Mouse (Mus musculus) C2C12 (cell line): ENCODE data around the gene Bcam. TPM values are rescaled to one million over a fixed set of nuclear protein-coding genes. Genes with fewer than 3 reads are reported as not detected.
A peak's percentile ranks its signal among the peaks of the same experiment; 100 is the strongest.

ENCODE experiments used
- H3K27me3 ChIP-seq: one replicate; pipeline ENCODE4 v1.6.1; 2011; ENCODE audit not compliant: control insufficient read depth, insufficient read depth, insufficient read length
- H3K36me3 ChIP-seq: one replicate; pipeline ENCODE4 v1.6.1; 2011; ENCODE audit not compliant: control insufficient read depth, insufficient read depth
- H3K4me3 ChIP-seq: one replicate; pipeline ENCODE4 v1.5.1; 2011; ENCODE audit warnings: mild to moderate bottlenecking, control low read depth; ENCODE audit not compliant: poor library complexity, insufficient read depth, severe bottlenecking
- H3K79me2 ChIP-seq: one replicate; pipeline ENCODE4 v1.6.1; 2011; ENCODE audit not compliant: control insufficient read depth, insufficient read depth
- H3K79me3 ChIP-seq: one replicate; pipeline ENCODE4 v1.6.1; 2011; ENCODE audit warnings: low read depth, control low read depth
- H3ac ChIP-seq: one replicate; pipeline ENCODE3; 2011; ENCODE audit warnings: low read depth; ENCODE audit not compliant: control insufficient read depth, insufficient read length
- CEBPB ChIP-seq: IDR thresholded peaks from one replicate; pipeline ENCODE4 v1.6.1; 2011; ENCODE audit warnings: low read depth, mild to moderate bottlenecking, control low read depth, moderate library complexity
- CTCF ChIP-seq: IDR thresholded peaks from one replicate; pipeline ENCODE4 v1.5.1; 2011; ENCODE audit not compliant: control insufficient read depth, insufficient read depth, insufficient read length
- FOSL1 ChIP-seq: IDR thresholded peaks from one replicate; pipeline ENCODE4 v1.8.0; 2011; ENCODE audit warnings: mild to moderate bottlenecking, low read length; ENCODE audit not compliant: poor library complexity, insufficient read depth, severe bottlenecking
- MAX ChIP-seq: IDR thresholded peaks from one replicate; pipeline ENCODE4 v1.6.1; 2011; ENCODE audit warnings: mild to moderate bottlenecking, control low read depth
- MYOD1 ChIP-seq: IDR thresholded peaks from one replicate; pipeline ENCODE4 v1.6.1; 2011; ENCODE audit warnings: low read depth; ENCODE audit not compliant: control insufficient read depth, insufficient read length
- MYOG ChIP-seq: IDR thresholded peaks from one replicate; pipeline ENCODE4 v1.6.1; 2011; ENCODE audit not compliant: control insufficient read depth, insufficient read length; ENCODE audit errors: extremely low read depth
- USF1 ChIP-seq: IDR thresholded peaks from one replicate; pipeline ENCODE4 v1.6.1; 2011; ENCODE audit warnings: low read depth, mild to moderate bottlenecking, control low read depth, moderate library complexity
- polyA plus RNA-seq: library from polyadenylated mRNA; unstranded; fragments of >200 nt; fragmentation: generic; extraction: Trizol; gene quantifications from one replicate; pipeline ENCODE4 v1.2.1, GENCODE M21; 2012; ENCODE audit warnings: missing spikeins

Gene Bcam
- polyA plus RNA-seq, 1 experiment = 1.7 TPM

DNA sequence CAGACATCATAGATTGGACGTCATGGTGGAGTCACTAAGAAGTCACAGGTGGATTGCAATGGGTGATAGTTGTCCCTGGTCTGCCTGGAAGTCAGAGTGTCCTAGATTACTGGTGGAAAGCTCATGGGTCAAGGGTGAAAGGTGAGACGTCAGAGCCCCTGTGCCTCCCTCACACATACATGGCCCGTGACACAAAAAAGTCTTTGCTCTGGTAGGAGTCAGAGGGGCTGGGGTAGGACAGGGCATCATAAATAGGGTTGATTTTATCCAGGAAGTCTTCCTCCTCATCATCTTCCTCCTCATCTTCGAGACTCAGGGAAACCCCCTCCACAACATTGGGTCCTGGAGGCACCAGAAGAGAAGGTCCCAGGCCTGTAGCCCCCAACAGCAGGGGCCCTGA, 53.5 kb downstream of the Bcam start:
- TF ChIP-seq CTCF (no peak), CEBPB (no peak), USF1 (no peak), FOSL1 (no peak), MYOD1 (no peak), MYOG (no peak), MAX (no peak)
- Histone ChIP-seq H3K79me3 (peaks cover 21% of the 10 kb centered on the region), H3ac (no peak overlapping the region), H3K79me2 (peaks cover 28% of the 10 kb centered on the region), H3K36me3 (peaks cover 13% of the 10 kb centered on the region), H3K4me3 (no peak overlapping the region), H3K27me3 (no peaks in the 10 kb centered on the region)

GRCm38 (mm10) chr7:19716822-19717221, 54.0 kb downstream of the Bcam start:
- Histone ChIP-seq H3K27me3 (no peaks in the 10 kb centered on the region), H3K79me2 (peaks cover 33% of the 10 kb centered on the region), H3ac (peak overlapping the region; percentile 52), H3K36me3 (peaks cover 18% of the 10 kb centered on the region), H3K4me3 (no peak overlapping the region), H3K79me3 (peaks cover 25% of the 10 kb centered on the region)
- TF ChIP-seq USF1 = no peak
- no peak for TF ChIP-seq FOSL1
- TF ChIP-seq MYOG = no peak
- TF ChIP-seq MAX = no peak
- no peak for TF ChIP-seq CEBPB
- no peak for TF ChIP-seq CTCF
- no peak for TF ChIP-seq MYOD1

- TF ChIP-seq USF1 (no peak), MAX (no peak), CTCF (no peak), FOSL1 (no peak), CEBPB (peak; percentile 66)
- no peaks in the 10 kb centered on the region for H3K27me3 ChIP-seq
- H3K36me3 ChIP-seq = peaks cover 25% of the 10 kb centered on the region
- H3ac ChIP-seq = peak overlapping the region; percentile 48
- H3K79me3 ChIP-seq = peaks cover 26% of the 10 kb centered on the region
- H3K4me3 ChIP-seq = no peak overlapping the region
- peaks cover 40% of the 10 kb centered on the region for H3K79me2 ChIP-seq
Observed at GRCm38 (mm10) chr7:19716055-19716682, 54.6 kb downstream of the Bcam start.

DNA sequence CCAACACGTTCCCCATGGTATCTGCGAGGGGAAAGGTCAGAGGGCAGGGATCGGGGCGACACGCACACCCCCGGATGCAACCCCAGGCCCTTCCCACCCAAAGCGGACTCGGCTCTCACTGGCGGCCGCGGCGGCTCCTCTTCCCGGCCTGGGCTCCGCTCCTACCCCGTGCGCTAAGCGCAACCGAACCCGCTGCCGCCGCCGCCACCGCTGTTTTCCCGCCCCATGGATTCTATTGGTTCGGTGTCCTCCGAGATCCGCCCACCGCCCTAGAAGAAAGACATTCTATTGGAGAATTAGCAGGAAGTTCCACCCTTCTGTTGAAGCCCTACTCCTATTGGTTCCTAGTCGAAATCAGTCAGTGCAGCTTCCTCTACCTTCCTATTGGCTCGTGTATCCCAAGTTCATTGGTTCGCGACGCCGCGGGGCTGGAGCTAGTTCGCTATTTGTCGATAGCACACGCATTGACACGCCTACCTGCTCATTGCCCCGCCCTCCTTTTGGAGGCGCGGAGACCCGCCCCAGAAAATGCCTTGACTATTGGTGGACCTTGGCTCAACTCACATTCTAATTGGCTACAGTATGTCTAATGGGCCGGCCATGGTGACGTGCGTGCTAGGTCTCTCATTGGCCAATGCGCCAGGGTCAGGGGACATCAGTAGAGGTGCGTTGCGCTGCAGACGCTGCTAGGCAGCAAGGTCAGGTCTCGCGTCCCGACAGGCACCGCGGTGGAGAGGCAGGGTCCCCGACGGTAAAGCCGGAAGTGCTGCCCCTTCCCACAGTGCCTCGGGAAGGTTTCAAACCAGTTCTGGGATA, 55.4 kb downstream of the Bcam start, which contains the start of gene Tomm40:
TSS of gene Tomm40 (minus strand) at position 200 of the 816 bp plus-strand sequence.
- peaks cover 26% of the 10 kb centered on the region for H3K36me3 ChIP-seq
- H3K79me2 ChIP-seq = peaks cover 40% of the 10 kb centered on the region
- no peak for TF ChIP-seq MYOG
- TF ChIP-seq MAX = no peak
- no peak for TF ChIP-seq FOSL1
- TF ChIP-seq CTCF = no peak
- TF ChIP-seq CEBPB = no peak
- TF ChIP-seq MYOD1 = no peak
- no peak for TF ChIP-seq USF1
- peak within 1 kb of the TSS; percentile 78 for H3K4me3 ChIP-seq
- H3K27me3 ChIP-seq = no peaks in the 10 kb centered on the region
- H3ac ChIP-seq = peak within 1 kb of the TSS; percentile 98
- peaks cover 26% of the 10 kb centered on the region for H3K79me3 ChIP-seq

DNA sequence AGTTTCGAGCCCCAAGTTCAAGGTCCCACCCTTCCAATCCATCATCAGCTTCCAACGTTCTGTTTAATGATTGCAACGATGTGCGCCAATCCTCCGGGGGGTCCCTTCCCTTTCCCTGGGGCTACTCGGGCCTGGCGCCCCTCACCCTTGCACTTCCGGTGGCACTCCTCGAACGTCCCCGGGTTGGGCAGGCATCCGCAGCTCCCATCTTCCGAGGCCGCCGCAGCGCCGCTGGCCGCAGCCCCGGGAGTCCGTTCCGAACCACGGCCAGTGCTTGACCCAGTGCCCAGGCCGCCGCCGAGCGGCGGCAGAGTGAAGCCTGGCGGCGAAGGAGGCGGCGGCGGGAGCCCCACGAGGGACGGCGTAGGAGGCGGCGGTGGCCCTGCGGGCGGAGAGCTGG, 56.0 kb downstream of the Bcam start:
- Histone ChIP-seq H3K4me3 (peak overlapping the region; percentile 78), H3K27me3 (no peaks in the 10 kb centered on the region), H3K79me2 (peaks cover 40% of the 10 kb centered on the region), H3K79me3 (peaks cover 26% of the 10 kb centered on the region), H3ac (peak overlapping the region; percentile 98), H3K36me3 (peaks cover 30% of the 10 kb centered on the region)
- TF ChIP-seq FOSL1 (no peak), CEBPB (no peak), MAX (no peak), CTCF (no peak), MYOG (no peak), USF1 (no peak), MYOD1 (no peak)
